Mouse (Mus musculus) forebrain, embryonic 11.5 days (tissue): ENCODE data around the gene Actr2. TPM values are rescaled to one million over a fixed set of nuclear protein-coding genes. Genes with fewer than 3 reads are reported as not detected.

Experiments
- ATAC-seq: fragments of 200-750 bp; cut with Nextera tagmentation; replicated peaks from 2 replicates; pipeline ENCODE4 v1.8.0; 2017; ENCODE audit warnings: moderate TSS enrichment; ENCODE audit not compliant: low FRiP score
- DNase-seq: peaks from one replicate; pipeline ENCODE4 v3.0.0-alpha.2; 2017; ENCODE audit warnings: low spot score
- H3K27ac ChIP-seq: fragments of 300-500 bp; sonication (generic); 2 replicates; pipeline ENCODE4 v1.5.1; 2014; ENCODE audit warnings: low read depth, low read length
- H3K27me3 ChIP-seq: fragments of 300-500 bp; sonication (generic); 2 replicates; pipeline ENCODE4 v1.6.1; 2014; ENCODE audit warnings: mild to moderate bottlenecking, low read length, mixed read lengths; ENCODE audit not compliant: control insufficient read depth, insufficient read depth
- H3K36me3 ChIP-seq: fragments of 300-500 bp; sonication (generic); 2 replicates; pipeline ENCODE4 v1.6.1; 2014; ENCODE audit warnings: mild to moderate bottlenecking, low read length, moderate library complexity, mixed read lengths; ENCODE audit not compliant: control insufficient read depth, insufficient read depth
- H3K4me1 ChIP-seq: fragments of 300-500 bp; sonication (generic); replicated peaks from 2 replicates; pipeline ENCODE4 v1.6.1; 2014; ENCODE audit warnings: low read length, mixed read lengths; ENCODE audit not compliant: control insufficient read depth, insufficient read depth
- H3K4me2 ChIP-seq: fragments of 300-500 bp; sonication (generic); 2 replicates; pipeline ENCODE4 v1.6.1; 2014; ENCODE audit warnings: low read depth, mild to moderate bottlenecking, low read length, moderate library complexity, mixed read lengths; ENCODE audit not compliant: severe bottlenecking
- H3K4me3 ChIP-seq: fragments of 300-500 bp; sonication (generic); 2 replicates; pipeline ENCODE4 v1.5.1; 2014; ENCODE audit warnings: low read depth, low read length
- H3K9ac ChIP-seq: fragments of 300-500 bp; sonication (generic); 2 replicates; pipeline ENCODE4 v1.6.1; 2014; ENCODE audit warnings: low read length
- H3K9me3 ChIP-seq: fragments of 300-500 bp; sonication (generic); 2 replicates; pipeline ENCODE4 v1.6.1; 2016; ENCODE audit warnings: low read length, mixed read lengths; ENCODE audit not compliant: control insufficient read depth
- WGBS: fragments of 180-500 bp; shearing (Covaris S2); extraction: QIAGEN DNeasy Blood & Tissue Kit; methylation state at CpG from one replicate; pipeline ENCODE4 v1.1.7; 2014; 5-methylcytosine and 5-hydroxymethylcytosine counted together
- polyA plus RNA-seq: library from polyadenylated mRNA; unstranded; fragments of >200 nt; fragmentation: Nextera tagmentation; extraction: Ambion mirVana; gene quantifications from 2 replicates; pipeline ENCODE4 v1.2.1, GENCODE M21; 2014

Actr2 gene
- polyA plus RNA-seq, 1 experiment from 2014 or later, result 72.6 TPM

- no peak for DNase-seq
- Histone ChIP-seq H3K4me3 (no peak overlapping the region), H3K27me3 (no peaks in the 10 kb centered on the region), H3K4me1 (no peaks in the 10 kb centered on the region), H3K27ac (no peak overlapping the region), H3K9me3 (peaks cover 14% of the 10 kb centered on the region), H3K9ac (no peak overlapping the region), H3K36me3 (peaks cover 33% of the 10 kb centered on the region), H3K4me2 (no peak overlapping the region)
- WGBS, result 93% methylated on average over 14 of the region's 14 CpGs
- ATAC-seq, result no peak
Observed at GRCm38 (mm10) chr11:20022911-20023482, 89.7 kb downstream of the Actr2 start.

- WGBS, result 82% methylated on average over 2 of the region's 2 CpGs
- Histone ChIP-seq H3K27me3 (no peaks in the 10 kb centered on the region), H3K4me2 (no peak overlapping the region), H3K36me3 (peaks cover 34% of the 10 kb centered on the region), H3K9me3 (peaks cover 14% of the 10 kb centered on the region), H3K27ac (no peak overlapping the region), H3K4me1 (no peaks in the 10 kb centered on the region), H3K4me3 (no peak overlapping the region), H3K9ac (no peak overlapping the region)
- ATAC-seq (no peak), DNase-seq (no peak)
Observed at GRCm38 (mm10) chr11:20022462-20022861, 90.3 kb downstream of the Actr2 start.

- H3K9me3 ChIP-seq, result peaks cover 14% of the 10 kb centered on the region
- no peaks in the 10 kb centered on the region for H3K4me1 ChIP-seq
- no peak overlapping the region for H3K27ac ChIP-seq
- DNase-seq, result no peak
- ATAC-seq, result no peak
- H3K27me3 ChIP-seq, result no peaks in the 10 kb centered on the region
- H3K36me3 ChIP-seq, result peaks cover 34% of the 10 kb centered on the region
- H3K9ac ChIP-seq, result no peak overlapping the region
- no peak overlapping the region for H3K4me3 ChIP-seq
- no peak overlapping the region for H3K4me2 ChIP-seq
- 97% methylated on average over 35 of the region's 35 CpGs for WGBS
Observed at GRCm38 (mm10) chr11:20020720-20021119, 92.0 kb downstream of the Actr2 start.

GRCm38 (mm10) chr11:20018905-20019304 is 93.8 kb downstream of the Actr2 start:
- peaks cover 14% of the 10 kb centered on the region for H3K9me3 ChIP-seq
- no peak for ATAC-seq
- WGBS, result 91% methylated on average over 2 of the region's 2 CpGs
- no peak overlapping the region for H3K9ac ChIP-seq
- no peak for DNase-seq
- H3K36me3 ChIP-seq, result peaks cover 34% of the 10 kb centered on the region
- H3K27ac ChIP-seq, result no peak overlapping the region
- no peaks in the 10 kb centered on the region for H3K27me3 ChIP-seq
- no peak overlapping the region for H3K4me3 ChIP-seq
- no peak overlapping the region for H3K4me2 ChIP-seq
- no peaks in the 10 kb centered on the region for H3K4me1 ChIP-seq

GRCm38 (mm10) chr11:20017937-20018336 is 94.8 kb downstream of the Actr2 start:
- H3K36me3 ChIP-seq, result peaks cover 34% of the 10 kb centered on the region

GRCm38 (mm10) chr11:20013366-20013765 is 99.3 kb downstream of the Actr2 start:
- ATAC-seq, result no peak
- Histone ChIP-seq H3K4me2 (no peak overlapping the region), H3K4me1 (no peaks in the 10 kb centered on the region), H3K27ac (no peak overlapping the region), H3K36me3 (peaks cover 8% of the 10 kb centered on the region), H3K27me3 (no peaks in the 10 kb centered on the region), H3K9me3 (no peaks in the 10 kb centered on the region), H3K9ac (no peak overlapping the region), H3K4me3 (no peak overlapping the region)
- DNase-seq, result no peak
- WGBS, result 94% methylated on average over 3 of the region's 3 CpGs

More at GRCm38 (mm10) chr11:20017937-20018336, 94.8 kb downstream of the Actr2 start:
- Histone ChIP-seq H3K9me3 (peaks cover 14% of the 10 kb centered on the region), H3K4me2 (no peak overlapping the region), H3K9ac (no peak overlapping the region), H3K4me3 (no peak overlapping the region), H3K27ac (no peak overlapping the region), H3K27me3 (no peaks in the 10 kb centered on the region), H3K4me1 (no peaks in the 10 kb centered on the region)
- DNase-seq (no peak), ATAC-seq (no peak)
- WGBS, result 96% methylated on average over 13 of the region's 13 CpGs

Other genes with a start within 250 kb of the Actr2 start
- 7.3 and 7.7 TPM in 2 replicates for gene Spred2, start 188.5 kb downstream of the Actr2 start, polyA plus RNA-seq
- 227 and 242 TPM in 2 replicates for gene Rab1a, start 88.5 kb upstream of the Actr2 start, polyA plus RNA-seq
- 41.0 and 41.1 TPM in 2 replicates for gene Cep68, start 136.5 kb upstream of the Actr2 start, polyA plus RNA-seq
- 27.3 and 28.3 TPM in 2 replicates for gene Slc1a4, start 219.8 kb upstream of the Actr2 start, polyA plus RNA-seq